Mouse (Mus musculus): Measurements from ENCODE around the gene Anapc11. TPM values are rescaled to one million over a fixed set of nuclear protein-coding genes. Genes with fewer than 3 reads are reported as not detected.
A peak's percentile ranks its signal among the peaks of the same experiment; 100 is the strongest.

Anapc11 gene
- total and polyA plus RNA-seq, 3 experiments, result 57.0 to 145 (median 108) TPM

DNA sequence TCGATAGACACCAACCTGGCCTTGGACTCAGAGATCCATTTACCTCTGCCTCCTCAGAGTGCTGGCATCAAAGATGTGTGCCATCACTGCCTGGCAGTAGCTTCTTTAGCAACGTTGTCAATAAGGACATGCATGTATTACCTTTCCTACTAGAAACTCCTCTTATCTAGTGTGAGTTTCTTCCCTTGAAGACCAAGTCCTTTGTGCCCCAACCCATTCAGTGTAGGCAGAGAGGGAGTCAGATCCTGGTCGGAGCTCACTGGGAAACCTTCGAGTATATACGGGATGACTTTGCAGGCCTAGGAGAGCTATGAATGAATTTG, 24.0 kb upstream of the Anapc11 start:
- Histone ChIP-seq H3K9ac (ENCODE audit: insufficient read depth, low read depth) (peak overlapping the region; percentile 98), H3K36me3 (replicated peaks in 1 of 2; ENCODE audit: control insufficient read depth in 1 of 2, insufficient read depth in 1 of 2, low read length in 1 of 2) (peaks cover 40 to 52% of the 10 kb centered on the region in 2 experiments), H3K9me3 (replicated peaks; ENCODE audit: low read length) (no peaks in the 10 kb centered on the region), H3K79me2 (replicated peaks; ENCODE audit: control insufficient read depth, extremely low read depth, insufficient read depth, poor library complexity, severe bottlenecking) (peaks cover 39% of the 10 kb centered on the region), H3K27ac (ENCODE audit: insufficient read depth, low read depth) (peak overlapping the region; percentile 37; the same call in 1 of the 2 replicates), H3K4me3 (replicated peaks in 1 of 3; ENCODE audit: low read depth in 2 of 3, low read length in 2 of 3, poor library complexity in 1 of 3) (peak overlapping the region; percentile 36 to 93 (median 81)), H3K4me2 (ENCODE audit: insufficient read depth, low read depth, poor library complexity, severe bottlenecking) (peak overlapping the region; percentile 75), H3K4me1 (ENCODE audit: control insufficient read depth in 1 of 2, insufficient read depth in 2 of 2) (peaks cover 13 to 63% of the 10 kb centered on the region in 2 experiments), H3K27me3 (replicated peaks) (no peaks in the 10 kb centered on the region)
- in situ Hi-C loops (cut with MboI; ENCODE audit: low pct_ligation_motif_present, low pct_unique_long_range_greater_than_20kb, low sequenced_read_pairs) (no loop called here), dilution Hi-C loops (cut with MboI; ENCODE audit: extremely low pct_ligation_motif_present, extremely low pct_unique_long_range_greater_than_20kb, low sequenced_read_pairs) (no loop called here)
- no peak for TF ChIP-seq HCFC1 (IDR thresholded peaks at IDR 0.05; ENCODE audit: low read depth, low read length)
- TF ChIP-seq JUND (conservative IDR thresholded peaks at IDR 0.05; ENCODE audit: low read depth, low read length), result no peak
- no peak for TF ChIP-seq TBP (conservative IDR thresholded peaks at IDR 0.05; ENCODE audit: low read depth, low read length)
- no peak for TF ChIP-seq CTCF (conservative IDR thresholded peaks at IDR 0.05 in 1 of 2, IDR thresholded peaks at IDR 0.05 in 1 of 2; ENCODE audit: low read depth in 2 of 2, low read length in 2 of 2)
- TF ChIP-seq ELF1 (IDR thresholded peaks at IDR 0.05; ENCODE audit: low read depth, low read length), result no peak
- TF ChIP-seq UBTF (IDR thresholded peaks at IDR 0.05; ENCODE audit: low read depth, low read length), result no peak
- TF ChIP-seq PAX5 (IDR thresholded peaks at IDR 0.05; ENCODE audit: low read length), result no peak
- no peak for TF ChIP-seq SMC3 (IDR thresholded peaks at IDR 0.05; ENCODE audit: low read depth, low read length)
- TF ChIP-seq IRF4 (IDR thresholded peaks at IDR 0.05; ENCODE audit: low read depth, low read length), result no peak
- no peak for TF ChIP-seq MYC (IDR thresholded peaks at IDR 0.05; ENCODE audit: low read depth, low read length)
- no peak for TF ChIP-seq MXI1 (IDR thresholded peaks at IDR 0.05; ENCODE audit: low read depth, low read length)
- no peak for TF ChIP-seq MAFK (IDR thresholded peaks at IDR 0.05; ENCODE audit: insufficient replicate concordance, low read length)
- no peak for TF ChIP-seq POLR2AphosphoS2 (IDR thresholded peaks at IDR 0.05; ENCODE audit: low read depth, low read length)
- TF ChIP-seq USF2 (conservative IDR thresholded peaks at IDR 0.05; ENCODE audit: low read depth, low read length), result no peak
- TF ChIP-seq BHLHE40 (IDR thresholded peaks at IDR 0.05; ENCODE audit: low read depth, low read length), result no peak
- TF ChIP-seq SIN3A (IDR thresholded peaks at IDR 0.05; ENCODE audit: low read length), result no peak
- TF ChIP-seq NRF1 (IDR thresholded peaks at IDR 0.05; ENCODE audit: low read depth, low read length), result no peak
- no peak; the same call in 1 of the 2 replicates for TF ChIP-seq CHD2 (IDR thresholded peaks at IDR 0.05; ENCODE audit: low read length)
- no peak; the same call in 1 of the 2 replicates for TF ChIP-seq POLR2A (IDR thresholded peaks at IDR 0.05; ENCODE audit: low read depth, low read length)
- peak; percentile 21 for DNase-seq (ENCODE audit: extremely low read depth)

DNA sequence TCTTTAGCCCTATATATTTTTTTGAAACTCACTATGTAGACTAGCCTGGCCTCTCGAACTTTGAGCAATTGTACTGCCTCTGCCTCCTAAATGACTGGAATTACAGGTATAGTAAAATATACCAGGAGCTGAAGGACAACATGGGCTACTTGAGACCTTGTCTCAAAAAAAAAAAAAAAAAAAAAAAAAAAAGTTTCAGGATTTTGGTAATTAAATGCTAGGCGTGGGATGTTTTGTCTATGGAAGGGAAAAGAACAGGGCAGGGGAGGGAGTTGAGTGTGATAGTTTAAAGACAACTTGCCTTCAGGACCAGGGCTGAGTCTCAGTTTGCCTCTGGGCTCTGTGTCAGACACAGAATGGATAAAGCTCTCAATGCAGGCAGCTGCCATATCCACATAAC, 23.2 kb upstream of the Anapc11 start:
- Histone ChIP-seq H3K9ac (ENCODE audit: insufficient read depth, low read depth) (no peak overlapping the region), H3K36me3 (replicated peaks in 1 of 2; ENCODE audit: control insufficient read depth in 1 of 2, insufficient read depth in 1 of 2, low read length in 1 of 2) (peaks cover 44 to 56% of the 10 kb centered on the region in 2 experiments), H3K79me2 (replicated peaks; ENCODE audit: control insufficient read depth, extremely low read depth, insufficient read depth, poor library complexity, severe bottlenecking) (peaks cover 45% of the 10 kb centered on the region), H3K4me2 (ENCODE audit: insufficient read depth, low read depth, poor library complexity, severe bottlenecking) (0 out of 2 replicates have a peak overlapping the region, but pooled peaks have one; percentile 75), H3K4me3 (replicated peaks in 1 of 3; ENCODE audit: low read depth in 2 of 3, low read length in 2 of 3, poor library complexity in 1 of 3) (no peak overlapping the region), H3K4me1 (ENCODE audit: control insufficient read depth in 1 of 2, insufficient read depth in 2 of 2) (peaks cover 15 to 69% of the 10 kb centered on the region in 2 experiments), H3K27me3 (replicated peaks) (no peaks in the 10 kb centered on the region), H3K9me3 (replicated peaks; ENCODE audit: low read length) (no peaks in the 10 kb centered on the region), H3K27ac (ENCODE audit: insufficient read depth, low read depth) (no peak overlapping the region)
- TF ChIP-seq RAD21 (IDR thresholded peaks at IDR 0.05; ENCODE audit: low read depth, low read length), result no peak
- peak; percentile 73 for TF ChIP-seq ZNF384 (IDR thresholded peaks at IDR 0.05; ENCODE audit: low read depth, low read length)
- TF ChIP-seq SMC3 (IDR thresholded peaks at IDR 0.05; ENCODE audit: low read depth, low read length), result no peak
- TF ChIP-seq ETS1 (conservative IDR thresholded peaks at IDR 0.05; ENCODE audit: low read depth, low read length), result no peak
- 0 out of 2 replicates have a peak, but pooled peaks have one; percentile 5 for TF ChIP-seq ZMIZ1 (IDR thresholded peaks at IDR 0.05; ENCODE audit: low read depth, low read length)
- in situ Hi-C loops (cut with MboI; ENCODE audit: low pct_ligation_motif_present, low pct_unique_long_range_greater_than_20kb, low sequenced_read_pairs) (no loop called here), dilution Hi-C loops (cut with MboI; ENCODE audit: extremely low pct_ligation_motif_present, extremely low pct_unique_long_range_greater_than_20kb, low sequenced_read_pairs) (no loop called here)
- DNase-seq (ENCODE audit: extremely low read depth), result no peak

Measured in CH12.LX (cell line).